Mouse (Mus musculus) ES-E14 (cell line): ENCODE measurements around the gene Sfxn2.
A peak's percentile ranks its signal among the peaks of the same experiment; 100 is the strongest.

Source experiments
- CHD2 ChIP-seq: IDR thresholded peaks from 2 replicates; pipeline ENCODE4 v1.6.1; 2014; ENCODE audit warnings: mild to moderate bottlenecking, low read depth, low read length, inconsistent platforms
- HCFC1 ChIP-seq: IDR thresholded peaks from 2 replicates; pipeline ENCODE4 v1.6.1; 2012; ENCODE audit warnings: low read length, inconsistent platforms, borderline replicate concordance; ENCODE audit not compliant: insufficient read depth
- ZC3H11A ChIP-seq: IDR thresholded peaks from 2 replicates; pipeline ENCODE4 v1.6.1; 2012; ENCODE audit warnings: low read depth, mild to moderate bottlenecking, inconsistent platforms, low read length, borderline replicate concordance
- ZNF384 ChIP-seq: IDR thresholded peaks from 2 replicates; pipeline ENCODE4 v1.6.1; 2012; ENCODE audit warnings: low read depth, low read length, inconsistent platforms

- TF ChIP-seq HCFC1 (no peak), ZNF384 (peak; percentile 63; the same call in 1 of the 2 replicates), ZC3H11A (no peak), CHD2 (no peak)
Measured at GRCm38 (mm10) chr19:46527632-46528528, 45.3 kb upstream of the Sfxn2 start.
